Mouse (Mus musculus) right cerebral cortex, postnatal 14 days (tissue): ENCODE results near the gene Frmd4b.

Experiments used
- DNase-seq: peaks from one replicate; pipeline ENCODE4 v3.0.0; 2022

The Frmd4b gene

DNA sequence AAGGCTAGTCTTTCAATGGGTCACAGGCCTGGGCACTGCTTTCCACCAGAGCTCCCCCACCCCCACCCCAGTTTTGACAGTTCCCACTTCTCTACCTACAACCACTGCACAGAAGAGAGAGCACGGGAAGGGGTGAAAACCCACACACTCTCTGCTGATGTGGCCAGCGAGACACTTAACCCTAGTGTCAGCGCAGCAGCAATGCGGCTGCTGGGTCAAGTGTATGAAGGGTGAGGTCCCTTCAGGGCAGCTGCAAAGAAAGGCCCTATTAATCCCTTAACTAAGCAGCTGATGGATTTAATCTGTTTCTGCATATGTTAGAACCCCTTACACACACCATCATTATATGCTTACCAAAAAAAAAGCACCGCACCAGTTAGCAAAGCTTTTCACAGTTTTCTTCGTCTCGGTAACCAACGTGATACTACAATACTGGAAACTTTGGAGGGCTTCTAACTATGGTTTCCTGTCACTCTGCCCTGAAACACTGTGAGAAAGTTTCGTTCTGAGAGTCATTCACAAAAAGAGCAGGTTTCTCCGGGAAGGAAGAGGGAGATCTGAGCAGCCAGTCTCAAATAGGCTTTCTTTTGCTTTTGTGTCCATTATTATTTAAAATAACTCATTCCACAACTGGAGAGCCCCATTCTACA, 264.7 kb downstream of the Frmd4b start:
- DNase-seq = no peak

DNA sequence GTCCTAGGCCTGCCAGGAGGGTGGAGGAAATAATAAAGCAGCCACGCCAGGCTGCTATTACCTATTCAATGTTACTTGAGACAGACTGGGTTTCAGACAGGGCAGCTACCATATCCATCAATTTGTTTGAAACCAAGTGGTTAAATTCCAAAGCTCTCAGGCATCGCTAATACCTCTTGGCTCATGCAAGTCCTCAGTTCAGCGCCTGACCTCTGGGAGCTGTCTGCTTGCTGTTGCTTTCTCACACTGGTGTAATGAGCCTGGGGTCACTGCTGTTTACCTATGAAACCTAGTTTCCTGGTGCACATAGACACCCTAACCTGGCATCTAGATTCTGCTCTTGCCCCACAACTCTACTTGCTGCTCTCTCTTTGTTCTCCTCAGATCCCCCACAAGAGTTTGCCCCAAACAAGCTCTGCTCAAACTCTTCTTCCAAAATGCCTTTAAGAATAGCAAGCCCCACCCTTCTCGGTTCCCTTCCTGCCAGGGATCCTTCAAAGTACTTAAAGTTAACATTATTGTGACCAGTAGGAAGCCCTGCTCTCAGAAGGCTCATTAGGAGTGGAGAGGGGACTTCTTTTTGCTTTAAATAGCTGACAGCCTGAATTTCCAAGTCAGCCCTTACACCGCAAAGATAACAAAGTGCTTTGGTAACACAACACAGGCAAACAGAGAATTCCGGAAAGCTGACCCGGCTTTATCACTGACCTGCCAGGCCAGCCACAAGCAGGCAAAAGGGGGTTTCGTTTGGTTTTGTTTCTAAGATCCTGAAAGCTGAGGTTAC, 267.8 kb downstream of the Frmd4b start:
- no peak for DNase-seq

DNA sequence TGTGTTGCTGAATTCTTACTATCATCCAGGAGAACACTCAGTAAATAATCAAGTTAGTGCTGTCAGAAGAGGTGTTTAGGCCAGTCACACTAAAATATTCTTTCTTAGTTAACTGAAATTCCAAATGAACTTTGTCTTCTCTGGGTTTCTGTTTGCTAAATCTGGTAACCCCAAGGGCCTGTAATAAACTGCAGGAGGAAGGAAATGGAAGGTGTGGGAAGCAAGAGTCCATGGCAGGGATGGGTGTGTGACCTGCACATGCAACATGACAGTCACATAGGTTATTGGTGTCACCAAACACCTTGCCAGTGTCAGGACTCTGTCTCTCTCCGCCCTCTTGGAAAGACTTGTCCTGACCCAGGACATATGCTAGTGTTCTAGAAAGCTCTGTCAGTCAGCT, 270.4 kb downstream of the Frmd4b start:
- DNase-seq = no peak

DNA sequence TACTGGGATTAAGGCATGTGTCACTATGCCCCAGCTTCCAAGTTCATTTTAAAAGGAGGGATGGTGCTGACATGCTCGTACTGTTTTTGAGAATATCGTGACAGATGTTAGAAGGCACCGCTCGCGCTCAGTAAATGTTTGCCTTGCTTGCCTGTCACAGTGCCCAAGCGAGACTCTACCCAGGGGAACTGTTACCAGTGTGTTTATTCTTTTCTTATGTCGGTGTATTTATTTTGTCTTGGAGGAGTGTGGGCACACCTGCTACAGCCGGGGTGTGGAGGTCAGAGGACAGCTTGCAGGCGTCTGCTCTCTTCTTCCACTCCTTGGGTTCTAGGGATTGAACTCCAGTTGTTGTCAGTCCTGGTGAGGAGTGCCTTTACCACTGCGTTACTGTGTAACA, 270.8 kb downstream of the Frmd4b start:
- no peak for DNase-seq

DNA sequence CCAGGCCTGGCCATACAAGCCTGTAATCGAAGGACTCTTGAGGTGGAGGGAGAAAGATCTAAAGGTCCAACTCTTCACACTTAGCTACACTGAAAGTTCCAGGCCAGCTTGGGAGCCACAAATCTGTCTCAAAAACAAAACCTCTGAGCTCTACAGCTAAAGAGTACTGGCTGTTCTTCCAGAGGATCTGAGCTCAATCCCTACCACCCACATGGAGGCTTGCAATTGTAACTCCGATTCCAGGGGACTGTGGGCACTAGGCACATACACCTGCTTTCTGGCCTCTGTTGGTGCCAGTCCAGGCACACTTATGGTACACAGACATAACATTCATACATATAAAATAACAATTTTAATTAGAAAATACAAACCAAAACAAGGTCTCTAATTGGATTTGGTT, 271.4 kb downstream of the Frmd4b start:
- no peak for DNase-seq

DNA sequence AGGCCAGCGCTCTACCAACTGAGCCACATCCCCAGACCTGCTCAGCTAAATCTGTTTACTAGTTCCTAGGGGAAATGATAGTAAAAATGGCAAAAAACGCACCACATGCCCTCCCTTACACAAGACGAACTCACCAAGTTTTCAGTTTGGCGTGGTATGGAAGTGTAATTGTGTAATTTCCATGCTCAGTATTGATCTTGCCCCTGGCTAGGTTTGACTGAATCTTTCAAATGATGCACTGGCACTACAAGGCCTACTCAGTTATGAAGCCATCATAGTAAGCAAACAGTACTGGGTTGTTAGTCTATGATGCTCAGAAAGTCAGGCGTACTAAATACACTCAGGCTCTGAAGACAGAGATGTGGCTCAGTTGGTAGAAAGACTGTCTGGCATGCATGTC, 275.2 kb downstream of the Frmd4b start:
- DNase-seq = no peak

DNA sequence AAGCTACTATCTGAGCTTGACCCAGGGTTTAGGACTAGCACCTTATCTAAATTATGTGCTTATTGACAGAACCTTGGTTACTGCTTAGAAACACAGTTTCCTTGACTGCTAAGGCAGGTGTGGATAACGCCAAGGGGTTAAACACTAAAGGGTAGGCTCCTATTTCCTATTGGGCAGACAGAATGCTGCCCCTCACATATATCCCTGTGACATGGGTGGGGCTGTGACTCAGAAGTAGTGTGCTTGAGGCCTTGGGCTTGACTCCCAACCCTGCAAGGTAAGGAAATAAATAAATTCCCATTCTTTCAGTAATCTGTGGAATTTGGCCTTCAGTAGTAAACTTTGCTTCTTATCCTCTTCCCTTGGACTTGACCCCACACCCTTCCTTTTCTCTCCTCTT, 275.7 kb downstream of the Frmd4b start:
- no peak for DNase-seq

DNA sequence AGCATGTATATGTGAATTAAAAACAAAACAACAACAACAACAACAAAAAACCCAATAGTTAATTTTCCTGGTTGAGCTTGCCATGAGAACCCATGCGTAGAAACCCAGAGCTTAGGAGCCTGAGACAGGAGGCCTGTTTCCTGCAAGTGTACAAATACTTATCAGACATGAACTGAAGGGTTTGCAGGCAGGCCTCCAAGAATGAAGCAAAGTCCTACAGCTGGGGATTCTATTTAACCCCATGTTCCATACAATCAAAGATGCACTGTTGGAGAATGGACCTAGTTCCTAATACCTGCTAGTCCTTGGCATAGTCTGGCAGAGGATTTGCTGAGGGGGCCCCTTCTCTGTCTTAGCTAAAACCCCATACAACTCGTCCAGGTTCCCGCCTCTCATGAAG, 276.2 kb downstream of the Frmd4b start:
- no peak for DNase-seq

DNA sequence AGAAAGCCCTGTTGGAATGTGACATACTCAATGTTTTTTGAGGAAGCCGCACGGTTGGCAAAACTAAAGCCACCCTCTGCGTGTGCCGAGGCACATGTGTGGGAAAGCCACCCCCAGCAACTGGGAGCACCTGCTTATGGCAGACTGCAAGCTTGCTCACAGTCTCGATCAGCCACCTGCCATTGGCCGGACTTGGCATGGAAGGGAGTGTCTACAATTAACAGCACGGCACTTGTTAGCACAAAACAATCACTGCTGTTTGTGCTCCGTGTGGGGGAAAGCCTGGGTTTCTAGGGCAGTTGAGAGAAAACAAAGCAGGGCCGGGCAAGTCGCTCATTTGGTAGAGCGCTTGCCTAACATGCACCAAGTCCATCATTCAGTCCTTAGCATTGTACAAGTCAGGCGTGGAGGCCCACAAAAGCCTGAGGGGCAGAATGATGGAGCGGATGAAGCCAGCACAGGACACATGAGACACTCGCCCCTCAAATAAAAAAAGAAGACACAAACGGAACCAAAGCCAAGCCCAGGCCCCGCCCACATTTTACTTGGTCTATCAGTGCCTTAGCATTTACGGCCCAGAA, 277.0 kb downstream of the Frmd4b start:
- DNase-seq = peak; percentile 23

DNA sequence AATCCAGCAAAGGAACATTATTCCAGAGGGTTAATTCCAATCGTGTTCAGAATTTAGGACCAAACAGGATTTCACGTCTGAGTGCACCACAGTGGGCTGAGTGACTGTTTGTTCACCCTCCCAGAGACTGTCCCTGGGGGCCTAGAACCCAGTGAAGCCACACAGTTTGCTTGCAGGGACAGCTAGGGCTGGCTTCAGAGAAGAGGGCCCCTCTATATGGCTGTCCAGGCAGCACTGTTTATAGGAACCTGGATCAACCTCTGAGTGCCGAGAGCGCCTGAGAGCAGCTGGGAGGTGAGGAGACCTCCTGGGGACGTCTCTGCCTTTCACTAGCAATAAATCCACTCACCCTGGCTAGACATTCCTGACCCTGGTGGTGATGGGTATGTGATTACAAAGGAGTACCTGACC, 278.1 kb downstream of the Frmd4b start:
- DNase-seq = no peak

DNA sequence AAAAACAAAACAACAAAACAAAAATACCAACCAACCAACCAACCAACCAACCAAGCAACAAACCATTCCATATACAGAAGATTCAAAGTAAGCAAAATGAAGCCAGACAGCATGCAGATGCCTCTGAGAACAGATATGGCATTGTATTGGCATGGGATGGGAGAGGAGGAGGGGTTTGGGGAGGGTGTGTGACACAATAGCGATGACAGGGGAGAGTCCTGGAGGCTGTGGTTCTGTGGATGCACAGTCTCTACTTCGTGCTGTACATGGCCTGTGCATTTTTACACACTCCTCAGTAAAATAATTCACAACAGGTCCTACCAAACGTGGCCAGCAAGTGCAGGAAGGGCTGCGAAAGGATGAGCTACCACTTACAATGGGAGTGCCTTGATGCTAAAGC, 278.5 kb downstream of the Frmd4b start:
- DNase-seq = no peak

DNA sequence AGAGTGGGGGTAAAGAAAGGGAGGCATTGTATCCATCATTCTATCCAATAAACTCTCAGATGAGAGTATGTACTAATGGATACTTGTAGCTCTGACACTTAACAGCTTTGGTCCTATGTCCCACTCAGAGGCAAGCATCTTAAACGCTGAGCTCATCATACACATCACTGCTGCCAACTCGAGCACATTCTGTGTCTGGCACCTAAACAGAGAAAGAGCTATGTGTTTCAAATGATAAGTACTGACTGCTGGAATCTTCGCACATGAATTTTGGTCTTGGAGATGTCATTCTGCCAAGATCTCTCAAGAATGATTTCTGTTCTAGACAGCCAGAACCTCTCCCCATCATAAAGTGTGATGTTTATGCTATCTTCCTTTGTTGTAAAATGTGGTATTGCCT, 284.0 kb downstream of the Frmd4b start:
- DNase-seq = no peak

DNA sequence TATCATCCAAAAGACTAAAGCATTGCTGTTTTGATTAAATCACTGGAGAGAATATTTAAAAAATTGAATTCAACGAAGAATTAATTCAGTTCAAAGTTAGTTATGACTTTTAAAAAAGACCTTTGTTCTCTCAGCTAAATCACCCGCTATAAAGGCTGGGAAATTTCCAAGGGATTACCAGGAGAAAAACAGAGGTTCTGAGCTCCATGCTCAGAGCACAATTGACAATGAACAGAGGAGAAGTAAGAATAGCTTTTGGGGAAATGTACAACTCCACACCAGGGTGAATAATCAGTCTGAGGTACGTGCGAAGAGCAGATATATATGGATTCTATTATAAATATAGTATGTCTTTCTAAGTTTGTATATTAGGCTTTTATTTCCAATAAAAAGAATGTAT, 293.4 kb downstream of the Frmd4b start:
- DNase-seq = no peak

DNA sequence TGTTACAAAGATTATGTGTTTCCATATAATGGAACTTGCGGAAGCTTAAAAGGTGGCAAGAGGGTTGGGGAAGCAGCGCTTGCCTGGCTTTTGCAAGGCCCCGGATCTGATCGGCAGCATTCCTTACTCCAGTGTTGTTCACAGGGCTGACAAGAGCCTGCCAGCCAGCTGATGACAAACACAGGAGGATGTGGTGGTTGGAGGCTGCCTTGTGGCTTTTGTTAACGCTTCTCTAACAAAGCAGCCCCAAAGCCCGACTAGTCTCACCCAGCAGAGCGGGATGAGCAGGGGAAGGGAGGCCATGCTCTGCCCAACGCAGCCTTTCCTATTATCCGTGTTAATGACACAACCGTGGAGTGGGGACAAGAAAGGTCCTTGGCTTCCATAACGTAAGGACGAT, 295.2 kb downstream of the Frmd4b start:
- no peak for DNase-seq

DNA sequence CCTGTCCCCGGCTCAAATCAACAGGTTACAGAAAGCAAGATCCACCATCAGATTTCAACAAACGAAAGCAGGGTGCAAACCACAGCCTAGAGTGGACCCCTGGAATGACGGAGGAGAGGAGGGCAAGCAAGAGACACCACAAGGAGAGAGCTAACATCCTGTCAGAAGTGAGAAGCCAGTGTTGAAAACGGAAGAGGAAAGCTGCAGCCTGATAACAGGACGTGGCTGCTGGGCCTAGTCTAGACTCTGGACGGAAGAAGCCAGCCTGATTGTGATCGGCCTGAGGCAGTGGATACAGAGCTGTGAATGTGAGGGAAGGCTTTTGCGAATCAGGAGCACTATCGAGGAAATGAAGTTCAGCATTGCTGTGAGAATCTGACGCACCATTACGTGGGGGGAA, 296.2 kb downstream of the Frmd4b start:
- DNase-seq = no peak

DNA sequence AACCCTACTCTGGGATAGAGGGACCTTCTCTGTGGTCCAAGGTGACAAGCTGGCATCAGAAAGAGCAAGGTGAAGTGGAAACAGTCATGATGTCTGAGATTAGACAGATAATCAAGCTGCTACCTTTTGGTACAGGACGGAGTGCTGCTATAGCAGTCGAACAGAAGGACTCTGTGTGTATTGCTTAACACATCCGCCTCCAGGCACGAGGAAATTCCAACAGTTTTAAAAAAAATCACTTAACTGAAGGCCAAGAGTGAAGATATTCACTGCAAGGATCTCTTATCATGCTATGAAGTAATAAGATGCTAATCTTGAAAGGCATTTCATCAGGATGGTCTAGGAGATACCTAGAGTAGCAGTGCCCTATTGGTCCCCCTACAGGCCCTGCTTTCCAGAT, 298.3 kb downstream of the Frmd4b start:
- no peak for DNase-seq

DNA sequence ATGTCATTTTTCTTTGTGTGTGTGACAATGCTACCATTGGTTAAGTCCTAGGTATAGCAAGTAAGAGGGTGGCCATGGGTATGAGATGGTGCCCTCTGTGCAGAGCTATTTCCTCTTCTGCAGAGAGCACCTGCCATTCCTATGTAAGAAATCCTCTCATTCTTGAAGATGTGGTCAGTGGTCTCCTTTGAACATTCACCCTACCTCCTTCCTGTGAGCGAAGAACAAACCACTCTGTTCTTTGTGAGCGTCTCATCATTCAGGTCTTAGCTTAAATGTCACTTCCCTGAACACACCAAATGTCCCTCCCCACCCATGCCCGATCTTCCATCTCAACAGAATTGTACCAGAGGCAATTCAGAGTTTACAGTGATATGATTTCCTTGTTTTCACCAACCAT, 299.4 kb downstream of the Frmd4b start:
- DNase-seq = no peak

DNA sequence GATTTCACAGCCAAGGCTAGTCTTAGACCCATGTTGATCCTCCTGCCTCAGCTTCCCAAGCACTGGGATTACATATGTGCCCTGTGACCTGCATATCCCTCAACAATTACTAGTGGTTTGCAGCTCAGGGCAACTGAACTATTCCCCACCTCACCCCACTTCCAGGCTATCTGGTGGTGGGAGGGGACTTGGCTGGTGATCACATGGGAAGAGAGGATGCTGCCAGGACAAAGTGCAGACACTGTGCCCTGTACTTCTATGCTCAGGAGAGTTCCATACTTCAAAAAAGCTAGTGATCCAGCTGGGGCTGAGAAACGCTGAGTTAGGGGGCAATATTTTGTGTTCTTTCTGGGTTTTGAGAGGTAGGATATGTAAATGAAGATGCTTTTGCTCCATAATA, 300.6 kb downstream of the Frmd4b start:
- no peak for DNase-seq

DNA sequence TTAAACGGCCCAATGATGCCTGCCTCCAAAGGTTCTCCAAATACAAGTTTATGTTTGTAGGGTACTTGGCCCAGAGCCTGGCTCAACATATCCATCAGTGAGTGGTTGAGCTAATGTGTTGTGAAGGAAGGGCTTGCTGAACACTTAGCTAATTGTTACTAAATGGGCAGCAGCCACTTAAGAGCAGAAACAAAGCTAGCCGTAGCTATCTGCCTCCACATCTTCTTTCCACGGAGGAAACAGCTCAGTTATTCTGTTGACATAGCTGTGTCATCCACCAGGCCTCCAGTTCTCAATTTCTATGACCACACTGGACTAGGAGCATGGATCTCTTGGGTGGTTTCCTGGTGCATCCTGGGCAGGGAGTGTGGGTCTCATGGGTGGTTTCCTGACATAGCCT, 302.0 kb downstream of the Frmd4b start:
- DNase-seq = no peak

DNA sequence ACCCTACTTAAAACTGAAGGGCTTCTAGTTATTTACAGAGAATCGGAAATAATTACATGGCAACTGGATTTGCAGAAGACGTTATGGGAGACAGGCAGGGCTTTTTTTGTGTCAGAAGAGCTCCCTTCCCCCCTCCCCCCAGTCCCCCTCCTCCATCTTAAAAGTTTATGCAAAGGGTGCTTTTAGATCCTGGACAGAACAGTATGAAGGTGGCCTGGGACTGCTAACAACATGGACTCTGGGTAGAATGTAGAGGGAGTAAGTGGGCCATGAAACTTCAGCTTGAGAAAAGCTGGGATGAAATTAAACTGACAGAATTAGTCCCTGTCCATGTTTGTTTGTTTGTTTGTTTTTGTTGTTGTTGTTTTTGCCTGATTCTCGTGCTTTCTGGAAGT, 304.8 kb downstream of the Frmd4b start:
- no peak for DNase-seq

DNA sequence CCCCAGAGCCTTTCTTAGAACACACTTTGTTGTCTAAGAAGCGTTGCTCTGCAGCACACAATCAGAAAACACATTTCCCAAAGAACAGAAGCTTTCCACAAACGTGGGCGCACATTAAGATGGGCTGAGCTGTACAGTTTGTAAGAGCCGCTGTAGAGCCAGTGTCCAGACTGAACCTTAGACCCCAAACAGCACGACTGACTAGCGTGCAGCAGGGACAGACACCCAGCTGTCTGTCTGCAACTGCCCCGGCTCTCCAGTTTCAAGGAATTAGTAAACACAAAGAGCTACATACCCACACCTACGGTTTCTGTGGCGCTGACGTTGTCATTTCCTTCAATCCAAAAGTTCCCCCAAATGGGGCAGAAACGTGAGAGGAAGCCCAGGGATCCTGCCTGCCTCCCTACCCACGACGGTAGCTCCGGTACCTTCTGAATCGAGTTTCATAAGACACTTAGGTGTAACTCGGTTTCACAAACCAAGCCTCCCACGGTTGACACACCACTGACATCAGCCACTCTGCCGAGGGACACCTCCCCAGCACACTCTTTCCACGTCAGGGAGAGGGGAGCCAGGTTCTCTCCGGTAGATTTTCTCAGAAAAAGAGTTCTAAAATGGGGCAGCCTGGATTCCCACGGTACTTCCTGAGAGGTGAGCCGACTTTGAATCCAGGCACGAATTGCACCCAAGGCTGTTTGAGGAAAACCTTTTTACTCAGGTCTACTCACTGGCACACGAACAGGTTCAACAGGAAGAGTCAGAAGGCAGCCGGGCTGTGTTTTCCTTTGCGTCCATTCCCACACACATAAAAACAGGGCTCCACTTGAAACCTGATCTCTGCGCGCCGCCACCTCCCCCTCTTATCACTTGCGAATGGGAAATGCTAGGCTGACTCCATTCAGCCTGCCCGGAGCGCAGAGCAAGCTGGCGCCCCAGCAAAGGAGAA, 305.5 kb downstream of the Frmd4b start:
- no peak for DNase-seq

DNA sequence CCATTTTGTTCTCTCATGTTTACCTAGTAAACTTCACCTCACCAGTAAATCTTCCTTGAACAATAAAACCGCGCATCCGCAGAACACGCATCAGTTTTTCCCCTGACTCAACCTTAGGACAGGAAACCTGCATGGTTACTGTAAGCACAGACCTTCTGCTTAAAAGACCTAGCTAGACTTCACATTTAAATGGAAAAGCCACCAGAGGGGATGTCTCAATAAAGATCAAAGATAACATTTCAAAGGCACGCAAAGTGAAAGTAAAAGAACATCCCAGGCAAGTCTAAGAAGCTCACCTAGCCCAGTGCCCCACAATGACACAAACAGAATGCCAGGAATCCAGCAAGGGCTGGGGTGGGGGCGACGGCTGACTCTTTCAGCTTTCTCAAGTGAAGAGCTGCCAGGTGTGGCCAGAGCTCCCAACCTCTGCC, 306.4 kb downstream of the Frmd4b start:
- no peak for DNase-seq

DNA sequence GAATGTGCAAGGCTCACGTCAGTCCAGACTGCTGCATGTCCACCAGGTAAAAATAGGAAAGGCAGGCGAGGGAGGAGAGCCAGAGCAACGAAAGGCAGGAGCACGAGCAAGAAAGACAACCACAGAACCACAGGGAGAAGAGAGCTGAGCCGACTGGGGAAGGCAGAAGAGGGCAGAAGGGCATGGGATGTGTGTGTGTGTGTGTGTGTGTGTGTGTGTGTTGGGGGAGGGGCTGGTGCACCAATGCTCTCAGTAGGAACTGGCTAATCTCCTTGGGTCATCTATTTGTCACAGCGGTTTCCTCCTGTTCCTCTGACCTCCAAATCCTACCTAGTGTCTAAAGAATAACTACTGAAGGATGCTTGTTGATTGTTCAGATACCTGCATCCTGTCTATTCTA, 308.2 kb downstream of the Frmd4b start:
- DNase-seq = no peak
